Mouse (Mus musculus) testis, postnatal 14 days (tissue): ENCODE measurements at regions not wholly inside any gene's neighbourhood (a gene's known extent, or its start where the extent isn't known, plus 50 kb on each side); places are given as distances from the start of the nearest gene placed in this dataset.

Source experiments
- DNase-seq: peaks from one replicate; pipeline ENCODE4 v3.0.0; 2021; ENCODE audit warnings: low spot score

DNA sequence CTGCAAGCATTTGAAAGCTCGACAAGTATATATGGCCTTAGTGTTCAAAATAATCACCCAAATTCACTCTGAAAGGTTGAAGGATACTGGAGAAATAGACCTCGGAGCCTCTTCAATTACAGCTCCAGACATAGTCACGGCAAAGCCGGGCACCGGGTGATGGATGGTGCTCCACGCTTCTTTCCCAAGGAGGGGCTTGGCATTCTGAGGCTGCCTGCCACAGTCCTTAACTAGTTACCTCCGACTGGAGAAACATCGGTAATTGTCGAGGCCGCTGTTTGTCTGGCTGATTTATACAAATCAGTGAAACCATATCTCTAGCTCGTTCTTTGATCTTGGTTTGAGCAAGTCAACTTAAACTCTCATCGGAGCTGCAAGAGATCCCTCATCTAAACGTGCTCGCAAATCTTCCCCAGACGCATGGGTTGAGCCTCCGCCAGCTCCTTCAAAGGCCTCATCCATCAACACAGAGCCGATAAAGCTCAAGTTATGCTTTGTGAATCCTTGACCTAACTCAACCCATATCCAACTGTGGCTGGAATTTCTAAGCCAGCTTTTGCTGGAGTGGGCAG lies 145.4 kb upstream of the Stx16 start:
- no peak for DNase-seq

DNA sequence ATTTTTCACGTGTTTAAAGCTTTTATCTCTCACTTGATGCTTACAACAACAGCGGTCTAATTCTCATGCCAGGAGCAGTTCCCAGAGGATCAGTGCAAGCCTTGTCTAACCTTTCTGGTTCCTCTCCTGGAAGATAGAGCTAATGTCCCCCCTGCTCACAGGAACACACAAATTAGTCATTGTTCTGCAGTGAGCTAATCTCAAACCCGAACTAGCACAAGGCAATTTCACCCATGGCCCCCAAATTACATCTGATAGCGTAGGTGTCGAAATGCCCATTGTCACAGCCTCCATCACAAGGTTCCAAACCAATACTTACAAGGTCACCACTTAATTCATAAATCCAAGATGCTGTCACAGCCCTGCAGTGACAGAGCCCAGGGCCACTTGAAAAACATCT lies 140.4 kb upstream of the Stx16 start:
- DNase-seq, result no peak

DNA sequence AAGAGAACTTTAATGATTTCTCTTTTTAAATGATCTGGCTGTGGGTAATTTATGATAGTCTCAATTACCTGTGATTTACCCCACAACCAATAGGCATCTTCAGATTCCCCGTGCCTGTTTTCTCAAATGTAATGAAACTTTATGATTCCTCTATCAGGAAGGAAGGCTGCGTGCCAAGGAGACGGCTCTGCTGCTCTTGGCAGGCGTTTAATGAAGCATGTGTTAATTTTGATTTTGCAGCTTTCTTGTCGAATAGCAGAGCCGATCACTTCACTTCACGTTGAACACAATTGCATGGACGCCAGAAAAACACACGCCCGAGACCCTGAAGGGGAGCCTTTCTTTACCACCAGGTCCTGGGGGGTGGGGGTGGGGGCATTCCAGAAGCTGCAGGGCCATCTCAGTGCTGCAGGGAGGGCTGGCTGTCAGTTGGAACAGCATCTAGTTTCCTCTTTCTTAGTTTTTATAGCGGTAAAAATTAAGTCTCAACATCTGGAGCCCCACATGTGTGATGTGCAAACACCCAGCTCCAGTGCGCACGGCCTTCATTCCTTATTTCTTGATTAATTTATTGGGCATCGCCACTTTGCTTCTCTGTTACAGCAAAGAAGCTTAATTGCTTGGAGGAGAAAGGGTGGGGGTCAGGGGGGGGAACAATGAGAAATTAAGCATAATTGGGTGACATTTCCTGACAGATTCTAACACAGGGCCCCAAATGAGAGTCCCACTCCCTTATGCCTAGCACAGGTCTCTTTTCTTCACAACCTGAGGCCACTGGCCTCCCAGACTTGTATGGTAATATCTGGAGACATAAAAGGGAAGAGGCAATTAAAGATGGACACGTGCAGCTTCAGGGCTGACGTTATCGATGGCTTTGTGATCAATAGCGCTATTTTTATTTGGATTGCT lies 138.3 kb upstream of the Stx16 start:
- no peak for DNase-seq

DNA sequence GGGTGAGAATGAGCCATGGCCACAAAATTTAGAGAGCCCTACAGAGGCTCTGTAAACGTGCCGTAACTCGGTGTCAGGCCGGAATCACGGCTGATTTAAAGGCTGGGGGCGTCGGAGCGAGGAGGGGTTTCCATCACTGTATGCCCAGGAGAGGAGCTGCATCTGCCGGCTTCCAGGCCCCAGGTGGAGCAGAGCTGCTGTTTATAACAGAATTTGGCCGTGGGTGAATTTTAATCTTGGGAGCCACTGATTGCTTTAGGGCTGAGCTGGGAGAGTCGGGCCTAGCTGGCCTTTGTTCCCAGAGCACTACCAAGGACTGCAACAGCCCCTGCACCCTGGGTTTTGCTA lies 137.7 kb upstream of the Stx16 start:
- no peak for DNase-seq

DNA sequence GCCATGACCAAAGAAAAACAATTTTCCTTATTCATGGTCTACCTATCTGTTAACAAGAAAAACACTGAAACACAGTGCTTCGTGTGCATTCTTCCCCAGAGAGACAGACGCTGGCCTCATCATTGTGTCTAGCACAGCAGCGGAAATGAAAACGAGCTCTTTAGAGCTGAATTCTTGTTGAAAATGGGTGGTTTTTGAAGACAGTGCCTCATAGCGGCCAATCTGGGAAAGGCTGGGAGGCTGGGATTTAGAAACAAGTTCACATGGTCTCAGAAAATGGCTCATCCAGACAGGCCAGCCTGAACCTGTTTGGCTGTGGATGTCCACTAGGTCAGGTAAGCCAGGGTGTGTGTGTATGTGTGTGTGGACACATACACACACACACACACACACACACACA lies 130.7 kb upstream of the Stx16 start:
- DNase-seq, result no peak

DNA sequence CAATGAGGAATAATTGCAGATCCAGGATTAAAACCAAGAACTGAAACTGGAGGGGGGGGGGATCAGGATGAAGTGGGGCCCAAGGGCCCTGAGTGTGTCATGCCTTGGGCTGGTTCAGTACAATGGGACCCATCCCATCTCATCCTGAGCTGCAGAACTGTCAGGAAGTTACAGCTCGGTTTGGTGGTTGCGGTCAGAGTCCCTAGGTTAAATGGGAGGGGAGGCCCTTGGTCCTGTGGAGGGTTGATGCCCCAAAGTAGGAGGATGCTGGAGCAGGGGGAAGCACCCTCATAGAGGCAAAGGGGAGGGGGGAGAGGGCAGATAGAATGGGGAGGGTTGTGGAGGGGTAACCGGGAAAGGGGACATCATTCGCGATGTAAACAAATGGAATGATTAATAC lies 127.5 kb upstream of the Stx16 start:
- no peak for DNase-seq

DNA sequence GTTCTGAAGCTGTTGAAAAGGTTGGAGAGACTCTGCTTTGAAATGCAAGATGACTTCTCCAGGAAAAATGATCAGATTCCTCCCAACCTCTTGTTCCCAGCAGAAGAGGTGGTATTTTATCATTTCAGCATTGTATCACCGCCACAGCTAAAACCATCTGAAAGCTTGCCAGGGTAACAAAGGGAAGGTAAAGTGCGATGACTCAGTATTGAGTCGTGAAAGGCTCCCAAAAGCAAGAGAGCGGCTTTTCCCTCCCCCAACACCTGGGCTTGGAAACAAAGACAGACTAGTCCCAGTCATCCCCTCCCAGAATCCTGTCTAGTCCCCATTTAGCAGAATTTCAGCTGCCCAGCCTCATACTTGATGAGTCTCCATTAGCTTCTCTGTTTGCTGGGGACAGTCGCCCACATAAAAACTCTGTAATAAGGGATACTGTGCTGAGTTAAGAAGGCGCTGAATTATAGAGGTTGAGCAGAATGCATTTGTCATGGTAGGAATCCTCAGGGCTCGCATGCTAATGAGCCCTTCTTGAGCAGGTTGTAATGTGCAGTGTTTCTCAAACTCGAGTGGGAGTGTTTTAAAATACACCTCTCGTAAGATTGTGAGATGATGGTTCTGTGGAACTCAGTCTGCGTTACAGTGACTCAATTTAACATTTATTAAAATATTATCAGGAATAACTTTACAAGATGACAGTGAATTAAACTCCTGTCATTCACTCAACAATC lies 125.8 kb upstream of the Stx16 start:
- peak; percentile 1 for DNase-seq

DNA sequence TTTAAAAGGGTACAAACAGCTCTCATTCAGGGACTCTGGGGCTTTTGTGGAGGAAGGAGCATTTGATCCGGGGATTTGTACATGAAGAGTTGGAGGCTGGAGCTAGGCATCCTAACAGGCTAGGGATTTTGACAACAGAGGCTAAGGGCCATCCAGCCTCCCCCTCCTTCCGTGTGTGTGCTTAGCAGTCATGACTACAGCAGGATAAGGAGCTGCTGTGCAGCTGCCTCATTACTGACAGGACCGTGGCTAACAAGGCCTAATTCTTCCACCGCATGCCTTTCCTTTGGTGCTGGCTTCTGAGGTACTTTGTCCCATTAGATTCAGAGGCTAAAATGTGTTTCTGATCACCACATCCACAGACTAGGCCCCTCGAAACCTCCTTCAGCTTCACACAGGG lies 110.0 kb upstream of the Stx16 start:
- no peak for DNase-seq

DNA sequence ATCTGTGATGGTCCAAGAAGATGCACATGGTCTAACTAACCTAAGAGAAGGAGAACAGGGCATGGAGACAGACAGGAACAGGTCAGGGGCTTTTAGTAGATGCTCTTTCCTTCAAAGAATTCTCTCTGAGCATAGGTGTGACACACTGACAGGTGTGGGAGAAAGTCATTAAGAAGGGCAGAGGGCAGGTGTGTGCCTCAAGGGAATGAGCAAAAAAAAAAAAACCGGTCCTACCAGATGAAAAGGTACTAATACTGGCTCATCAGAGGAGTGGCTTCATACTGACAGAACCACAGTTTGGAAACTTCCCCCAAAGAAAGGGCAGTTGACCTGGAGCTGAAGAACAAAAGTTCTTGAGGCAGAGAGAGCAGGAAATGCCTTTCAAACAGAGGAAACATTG lies 105.3 kb upstream of the Stx16 start:
- DNase-seq, result no peak

DNA sequence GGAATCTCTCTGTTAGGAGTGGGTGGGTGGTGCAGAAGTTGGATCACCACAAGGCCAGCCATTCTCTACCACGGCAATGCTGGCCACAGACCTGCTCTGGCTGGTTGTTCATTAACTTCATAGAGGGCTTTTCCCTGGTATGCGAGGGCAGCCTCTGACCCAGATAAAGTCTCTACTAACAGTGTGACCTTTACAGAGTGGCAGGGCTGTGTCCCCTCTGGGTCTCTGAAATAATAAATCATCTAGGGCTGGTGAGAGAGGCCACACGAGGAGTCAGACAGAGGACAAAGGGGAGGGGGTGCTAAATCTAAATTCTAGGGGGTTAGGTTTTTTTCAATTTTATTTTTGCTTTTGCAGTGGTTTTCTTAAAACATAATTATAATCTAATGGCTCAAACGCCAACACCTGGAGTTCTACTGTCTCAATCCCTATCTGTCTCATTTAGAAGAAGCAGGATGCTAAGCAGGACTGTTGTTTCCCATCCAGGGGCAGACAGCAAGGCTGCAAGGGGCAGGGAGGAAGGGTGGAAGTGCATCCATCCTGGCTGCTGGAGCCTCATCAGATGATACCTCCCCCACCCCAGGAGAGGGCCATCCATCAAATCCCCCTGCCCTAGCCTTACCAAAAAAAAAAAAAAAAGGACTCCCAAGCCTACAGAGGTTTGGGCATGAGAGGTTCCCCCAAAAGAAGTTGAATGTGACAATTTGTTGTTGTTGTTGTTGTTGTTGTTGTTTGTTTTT lies 99.6 kb upstream of the Stx16 start:
- no peak for DNase-seq

DNA sequence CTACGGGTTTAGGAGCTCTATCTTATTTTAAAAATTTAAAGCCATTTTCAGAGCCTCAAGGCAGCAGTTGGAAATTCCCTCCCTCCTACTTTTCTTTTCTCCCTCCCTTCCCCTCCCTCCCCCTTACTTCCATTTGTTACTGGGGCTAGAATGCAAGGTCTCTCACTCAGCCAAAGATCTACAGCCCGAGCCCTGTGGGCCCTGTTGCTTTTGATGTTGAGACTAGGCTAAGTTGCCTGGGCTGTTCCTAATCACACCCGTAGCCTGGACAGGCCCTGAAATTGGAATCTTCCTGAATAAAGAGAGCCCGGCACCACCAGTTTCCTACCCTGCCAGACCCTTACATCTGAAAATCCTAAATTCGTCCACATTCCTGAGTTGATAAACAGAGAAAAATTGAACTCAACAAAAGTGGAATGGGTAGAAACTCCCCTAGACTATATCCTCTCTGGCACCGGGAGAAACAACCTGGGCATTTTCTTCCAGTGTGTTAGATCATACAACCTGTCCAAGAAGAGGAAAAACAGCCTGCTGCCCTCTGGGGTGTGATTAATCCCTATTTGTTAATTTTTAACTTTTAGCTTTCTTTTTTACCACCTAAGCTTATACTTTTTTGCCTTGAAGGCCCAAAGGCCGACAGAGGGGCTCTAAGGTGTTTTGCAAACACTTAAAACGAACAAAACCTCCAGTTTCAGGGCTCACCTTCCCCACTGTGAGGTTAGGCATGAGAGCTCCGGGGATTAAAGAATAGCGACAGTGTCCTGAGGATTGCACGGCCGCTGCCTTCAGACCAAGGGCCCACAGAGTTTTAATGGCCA lies 98.7 kb upstream of the Stx16 start:
- DNase-seq, result no peak

DNA sequence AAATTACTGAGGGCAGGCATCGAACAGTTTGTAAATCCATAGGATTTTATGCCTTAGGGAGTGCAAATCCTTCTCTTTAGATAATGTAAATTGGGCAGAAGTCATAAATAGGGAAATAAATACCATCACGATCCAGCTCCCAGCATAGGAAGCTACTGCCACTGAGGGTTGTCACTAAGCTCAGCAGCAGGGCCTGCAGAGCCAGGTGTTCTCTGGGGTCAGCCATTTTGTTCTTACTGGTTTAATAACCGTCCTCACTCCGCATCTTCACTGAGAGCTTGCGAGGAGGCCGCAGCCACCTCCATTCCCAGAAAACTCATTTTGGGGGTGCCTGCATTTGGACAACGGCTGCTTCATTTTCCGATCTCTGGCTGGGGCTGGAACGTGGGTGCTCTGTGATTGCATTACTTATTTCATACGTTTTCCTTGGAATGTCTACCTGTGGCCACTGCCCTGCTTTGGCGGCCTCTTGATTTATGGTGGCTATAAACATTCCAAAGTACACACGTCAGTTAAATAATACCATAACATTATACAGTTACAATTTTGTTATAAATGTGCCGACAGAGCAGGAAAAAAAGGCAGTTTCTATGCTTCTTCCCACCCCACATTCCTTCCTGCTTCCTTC lies 97.9 kb upstream of the Stx16 start:
- DNase-seq, result no peak

DNA sequence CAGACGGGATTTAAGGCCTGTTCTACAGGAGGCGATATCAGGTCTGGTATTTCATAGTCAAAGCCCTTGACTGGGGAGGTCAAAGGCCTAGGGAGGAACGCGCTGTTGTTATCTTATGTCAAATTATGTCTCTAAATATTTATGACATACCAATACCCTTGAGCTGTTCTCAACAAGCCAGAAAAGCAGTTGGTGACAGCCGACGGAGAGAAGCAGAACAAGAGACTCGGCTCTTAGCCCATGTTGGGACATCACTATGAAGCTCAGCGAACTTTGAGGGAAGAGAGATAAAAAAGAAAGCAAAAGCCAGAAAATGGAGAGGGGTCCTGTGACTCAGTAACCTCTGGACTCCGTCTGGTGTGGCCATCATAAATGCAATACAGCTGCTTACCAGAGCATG lies 95.1 kb upstream of the Stx16 start:
- DNase-seq, result no peak

DNA sequence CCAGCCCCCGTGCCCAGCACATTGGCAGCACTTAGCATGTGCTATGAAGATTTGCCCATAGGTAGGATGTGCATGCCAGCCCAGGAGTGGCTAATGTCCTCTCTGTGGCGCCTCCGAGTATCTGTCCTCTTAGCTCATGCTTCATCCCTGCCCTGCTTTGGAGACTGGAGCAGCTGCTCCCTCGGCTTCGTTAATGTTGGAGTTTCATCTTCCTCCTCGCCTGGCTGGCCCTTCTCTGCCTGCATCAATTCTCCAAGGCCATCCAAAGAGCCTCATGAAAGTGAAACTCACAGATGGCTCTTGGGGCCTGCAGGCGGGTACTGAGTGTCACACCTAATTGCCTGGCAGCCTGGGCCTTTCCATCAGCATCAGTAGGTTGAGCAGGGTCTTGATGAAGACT lies 88.6 kb upstream of the Stx16 start:
- DNase-seq, result no peak

DNA sequence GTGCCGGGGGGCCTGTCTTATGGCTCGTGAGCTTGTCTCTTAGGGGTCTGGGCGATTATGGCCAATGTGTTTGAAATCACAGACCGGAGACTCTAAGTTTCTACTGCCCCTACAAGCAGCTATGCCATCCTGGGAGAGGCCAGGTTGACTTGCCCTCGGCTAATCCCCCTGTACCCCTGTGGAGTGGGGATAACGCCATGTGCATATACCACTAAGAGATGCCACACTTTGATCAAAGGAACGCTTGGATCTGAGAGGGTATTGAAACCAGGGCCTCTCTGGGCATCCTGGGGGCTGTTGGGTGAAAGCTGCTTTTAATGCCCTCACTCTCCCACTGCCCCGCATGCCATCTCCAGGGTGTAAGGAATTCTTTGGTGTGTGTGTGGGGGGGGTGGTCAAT lies 88.2 kb upstream of the Stx16 start:
- DNase-seq, result no peak

DNA sequence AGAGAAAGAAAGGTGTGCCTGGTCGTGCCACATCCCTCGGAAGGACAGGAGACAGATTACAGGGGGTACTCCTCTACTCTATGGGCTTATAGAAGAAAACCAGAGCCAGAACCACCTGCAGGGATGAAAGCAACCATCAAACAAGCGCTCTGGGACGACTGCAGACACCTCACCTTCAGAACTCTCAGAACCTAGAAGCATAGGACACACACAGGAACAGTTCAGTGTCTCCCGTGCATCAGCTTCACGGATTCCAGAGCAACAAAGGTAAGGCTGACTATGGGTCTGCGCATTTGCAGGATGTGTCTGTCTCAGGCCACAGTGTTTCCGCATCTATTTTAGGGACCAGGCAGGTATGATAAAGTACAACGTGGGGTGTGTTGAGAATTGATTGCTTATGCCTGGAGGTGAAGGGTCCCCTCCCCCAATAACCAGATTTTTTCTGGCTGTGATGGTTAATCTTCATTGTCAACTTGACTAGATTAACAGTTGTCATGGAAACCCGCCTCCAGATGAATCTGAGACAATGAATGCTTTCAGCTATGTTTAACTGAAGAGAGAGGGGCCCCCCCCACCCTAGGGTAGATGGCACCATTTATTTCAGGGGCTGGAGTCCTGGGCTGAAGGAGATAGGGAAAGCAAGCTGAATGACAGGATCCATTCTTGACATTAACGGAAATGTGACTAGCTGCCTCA lies 87.3 kb upstream of the Stx16 start:
- no peak for DNase-seq

DNA sequence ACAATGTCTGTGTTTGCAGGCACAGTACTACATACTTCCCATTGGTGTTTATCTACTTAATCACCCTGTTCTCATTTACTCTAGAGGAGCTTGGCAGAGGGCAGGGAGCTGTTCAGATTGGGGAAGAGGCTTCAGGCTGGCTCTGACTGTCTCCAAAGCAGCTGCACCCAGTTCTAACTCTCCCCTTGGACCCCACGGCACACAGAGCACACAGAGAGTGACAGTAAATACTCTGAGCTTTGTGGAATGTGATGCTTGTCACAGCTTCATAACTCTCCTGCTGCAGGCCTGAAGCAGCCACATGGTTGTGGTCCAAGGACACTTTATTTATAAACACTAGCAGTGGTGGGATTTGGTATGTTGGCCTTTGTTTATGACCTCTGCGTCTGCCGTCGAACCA lies 85.4 kb upstream of the Stx16 start:
- no peak for DNase-seq

DNA sequence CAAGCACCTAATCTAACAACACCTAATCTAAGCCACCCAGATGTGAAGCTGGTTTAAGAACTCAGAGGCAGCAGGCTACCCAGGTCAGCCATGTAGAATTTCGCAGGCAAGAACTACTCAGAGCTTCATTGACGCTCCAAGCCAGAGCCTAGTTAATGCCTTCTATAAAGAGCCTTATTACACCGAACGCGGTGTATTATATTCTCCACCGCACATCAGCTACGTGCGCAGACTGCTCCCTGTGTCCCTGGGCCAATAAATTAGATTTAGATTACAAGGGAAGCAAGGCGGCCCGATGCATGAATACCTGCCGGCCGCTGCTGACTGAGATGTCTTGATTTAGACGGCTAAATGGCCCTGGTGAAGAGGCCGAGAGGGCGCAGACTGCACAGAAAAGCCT lies 84.7 kb upstream of the Stx16 start:
- no peak for DNase-seq

DNA sequence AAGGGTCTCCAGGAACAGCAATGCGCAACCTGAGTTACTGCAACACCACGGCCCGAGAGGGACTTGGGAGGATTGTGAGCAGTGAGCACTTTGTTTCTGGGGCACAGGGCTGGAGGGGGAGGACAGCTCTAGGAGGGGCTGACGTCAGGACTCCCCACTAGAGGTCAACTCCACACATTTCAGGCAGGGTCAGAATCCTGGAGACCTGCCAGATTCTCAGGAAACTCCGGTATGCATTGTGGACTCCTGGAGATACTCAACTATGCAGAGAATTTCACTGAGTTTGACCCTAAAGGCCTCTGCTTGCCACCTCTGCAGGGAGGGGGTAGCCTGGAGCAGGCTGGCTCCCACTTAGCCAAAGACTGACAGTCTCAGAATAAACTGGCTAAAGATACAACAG lies 84.1 kb upstream of the Stx16 start:
- DNase-seq, result no peak

DNA sequence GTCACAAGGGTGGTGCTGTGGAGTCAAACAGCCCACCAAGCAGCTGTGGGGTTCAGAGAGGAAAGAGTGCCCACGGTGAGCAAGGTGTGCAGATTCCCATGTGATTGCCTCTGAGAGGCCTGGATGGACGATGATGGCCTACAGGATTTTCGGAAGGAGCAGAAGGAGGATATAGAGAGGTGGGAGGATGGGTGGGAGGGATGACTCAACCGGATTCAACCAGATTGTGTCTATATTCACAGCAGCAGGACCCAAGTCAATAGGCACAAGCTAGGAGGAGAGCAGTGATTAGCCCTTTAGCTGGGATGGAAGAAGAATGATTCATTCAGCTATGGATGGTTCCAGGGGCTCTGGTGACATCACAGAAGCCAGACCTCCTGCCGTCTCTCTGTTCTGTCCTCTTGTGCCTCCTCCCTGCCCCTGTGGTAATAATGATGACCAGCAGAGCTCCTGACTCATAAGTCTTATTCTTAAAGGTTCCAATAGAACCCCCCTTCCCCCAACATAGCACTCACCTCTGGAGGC lies 82.6 kb upstream of the Stx16 start:
- DNase-seq, result no peak
